9 mouse cellular contexts compared by ENCODE assay signal in the genomic region with DNA sequence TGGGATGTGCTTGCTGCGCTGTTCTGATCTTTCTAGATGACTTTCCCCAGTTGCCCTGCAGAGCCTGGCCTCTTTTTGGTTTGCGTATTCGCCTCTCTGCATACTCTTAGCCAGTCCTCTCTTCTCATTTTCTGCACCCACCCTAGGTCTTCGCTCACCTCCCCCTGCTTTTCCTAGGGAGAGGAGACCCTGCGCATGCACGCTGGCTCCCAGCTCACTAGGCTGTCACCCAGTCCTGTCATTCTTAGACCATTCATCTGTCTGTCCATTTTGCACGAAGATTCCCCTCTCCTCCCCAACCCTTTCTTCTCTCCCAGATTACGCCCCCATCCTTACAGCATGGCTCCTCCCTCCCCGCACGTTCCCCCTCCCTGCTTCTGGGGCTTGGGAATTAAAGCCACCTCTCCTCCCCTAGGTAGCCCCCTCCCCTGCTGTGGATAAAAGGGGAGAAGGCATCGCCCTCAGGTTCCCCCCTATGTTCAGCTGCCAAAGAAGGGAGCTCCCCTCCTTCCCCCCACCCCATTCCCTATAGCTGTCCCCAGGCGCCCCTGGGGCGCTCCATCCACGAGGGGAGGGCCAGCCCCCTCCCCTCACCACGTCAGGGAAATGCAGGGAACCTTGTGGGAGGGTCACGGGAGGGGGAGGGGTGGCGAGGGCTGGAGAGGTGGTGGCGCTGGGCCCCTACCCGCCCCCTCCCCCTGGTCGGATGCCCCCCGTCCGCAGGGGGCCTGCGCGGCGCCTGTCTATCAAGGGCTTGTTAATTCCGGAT. TPM values are rescaled to one million over a fixed set of nuclear protein-coding genes. Genes with fewer than 3 reads are reported as not detected.
DNase-seq lines count a peak whose midpoint lies in the region; ATAC-seq lines count a peak whose summit lies in the region.
"Had no signal": no experiment of that assay in that cellular context is flagged by ENCODE, and none has a peak within 500 bp of the region (broad histone marks: within the 10 kb centered on the region; RNA-seq: fewer than 3 reads in every experiment).

No protein-coding gene starts in this region.

- H3K36me3 ChIP-seq in hindbrain, embryonic 11.5 days (ENCODE audit: control insufficient read depth, insufficient read depth, low read length): no peaks in the 10 kb centered on the region
- H3K36me3 ChIP-seq in midbrain, embryonic 15.5 days (replicated peaks): peaks cover 4% of the 10 kb centered on the region; the same call in 1 of the 2 replicates

- no peak for DNase-seq in frontal cortex, postnatal 25 days (ENCODE audit: low spot score in 2 of 2)
- DNase-seq in right cerebral cortex, postnatal 10 days (ENCODE audit: low spot score in 2 of 2): peak; percentile 69 to 74
- no peak for DNase-seq in right cerebral cortex, adult 18-20 months
- peak; percentile 73 for DNase-seq in hindbrain, embryonic 11.5 days (ENCODE audit: low spot score)
- DNase-seq in frontal cortex, postnatal 14 days (ENCODE audit: low spot score in 2 of 2): no peak
- no peak for DNase-seq in ovary, postnatal 10 days (ENCODE audit: low spot score)

- peak overlapping the region; percentile 43 for H3K4me3 ChIP-seq in hindbrain, embryonic 11.5 days (ENCODE audit: low read depth, low read length)
- H3K4me3 ChIP-seq in midbrain, embryonic 15.5 days: peak overlapping the region; percentile 52

- H3K27me3 ChIP-seq in hindbrain, embryonic 11.5 days (ENCODE audit: control insufficient read depth, insufficient read depth, low read length): peaks cover 47% of the 10 kb centered on the region
- H3K27me3 ChIP-seq in midbrain, embryonic 15.5 days (replicated peaks): peaks cover 17% of the 10 kb centered on the region

- H3K27ac ChIP-seq in hindbrain, embryonic 11.5 days (ENCODE audit: low read depth, low read length): peak overlapping the region; percentile 77
- H3K27ac ChIP-seq in midbrain, embryonic 15.5 days: peak overlapping the region; percentile 95

- H3K4me2 ChIP-seq in hindbrain, embryonic 11.5 days (replicated peaks; ENCODE audit: low read depth, low read length): peak overlapping the region; percentile 87
- H3K4me2 ChIP-seq in midbrain, embryonic 15.5 days: peak overlapping the region; percentile 97

- H3K9me3 ChIP-seq in hindbrain, embryonic 11.5 days (ENCODE audit: control insufficient read depth, low read length): no peaks in the 10 kb centered on the region
- no peaks in the 10 kb centered on the region for H3K9me3 ChIP-seq in midbrain, embryonic 15.5 days

- peak overlapping the region; percentile 13; the same call in 1 of the 2 replicates for H3K9ac ChIP-seq in hindbrain, embryonic 11.5 days (ENCODE audit: low read depth, low read length)
- H3K9ac ChIP-seq in midbrain, embryonic 15.5 days: peak overlapping the region; percentile 57

- peak; percentile 2; the same call in 1 of the 2 replicates for ATAC-seq in frontal cortex, adult (ENCODE audit: low TSS enrichment)
- ATAC-seq in hindbrain, embryonic 11.5 days (ENCODE audit: low FRiP score): peak; percentile 46
- ATAC-seq in midbrain, embryonic 15.5 days (replicated peaks): peak; percentile 18

- H3K4me1 ChIP-seq in hindbrain, embryonic 11.5 days (replicated peaks; ENCODE audit: control insufficient read depth, insufficient read depth, low read length): peaks cover 18% of the 10 kb centered on the region
- peaks cover 37% of the 10 kb centered on the region for H3K4me1 ChIP-seq in midbrain, embryonic 15.5 days

- 3% methylated on average over 21 of the region's 26 CpGs for WGBS in hindbrain, embryonic 11.5 days
- 5% methylated on average over 16 of the region's 26 CpGs for WGBS in midbrain, embryonic 15.5 days

RNA-seq across cellular contexts. Expression of gene Syt3, which starts 24.8 kb away (rescaled TPM):
- polyA plus RNA-seq in hindbrain, embryonic 11.5 days (2014; fragmentation: Nextera tagmentation; extraction: Ambion mirVana): 2.4 and 3.5 TPM in 2 replicates
- polyA plus RNA-seq in midbrain, embryonic 15.5 days (2015; fragmentation: Nextera tagmentation; extraction: Ambion mirVana): 56.3 and 57.2 TPM in 2 replicates
- polyA plus RNA-seq: C2C12 had no signal

RNA-seq across cellular contexts. Expression of gene 1700008O03Rik, which starts 26.6 kb away (rescaled TPM):
- polyA plus RNA-seq in hindbrain, embryonic 11.5 days (2014; fragmentation: Nextera tagmentation; extraction: Ambion mirVana): 1.3 and 1.4 TPM in 2 replicates
- polyA plus RNA-seq in midbrain, embryonic 15.5 days (2015; fragmentation: Nextera tagmentation; extraction: Ambion mirVana): 2.1 and 2.6 TPM in 2 replicates

RNA-seq across cellular contexts. Expression of gene Shank1, which starts 49.0 kb away (rescaled TPM):
- polyA plus RNA-seq in hindbrain, embryonic 11.5 days (2014; fragmentation: Nextera tagmentation; extraction: Ambion mirVana): 5.1 and 6.9 TPM in 2 replicates
- polyA plus RNA-seq in midbrain, embryonic 15.5 days (2015; fragmentation: Nextera tagmentation; extraction: Ambion mirVana): 39.8 and 46.5 TPM in 2 replicates

RNA-seq across cellular contexts. Expression of gene Clec11a, which starts 52.4 kb away (rescaled TPM):
- 2.7 TPM in 2 replicates for polyA plus RNA-seq in hindbrain, embryonic 11.5 days (2014; fragmentation: Nextera tagmentation; extraction: Ambion mirVana)
- 3.6 and 3.9 TPM in 2 replicates for polyA plus RNA-seq in midbrain, embryonic 15.5 days (2015; fragmentation: Nextera tagmentation; extraction: Ambion mirVana)

Comparison
In these comparisons a context has a peak if more than half of its experiments do, and no peak if none do; other contexts are left out.
1. DNase-seq: peak in right cerebral cortex, postnatal 10 days (2 of 2) and hindbrain, embryonic 11.5 days (single experiment); none in frontal cortex, postnatal 25 days (0 of 2), right cerebral cortex, adult 18-20 months (single experiment), frontal cortex, postnatal 14 days (0 of 2) and ovary, postnatal 10 days (single experiment).
2. RNA of gene Syt3, which starts 24.8 kb away (polyA plus RNA-seq): 56.3 to 57.2 TPM in midbrain, embryonic 15.5 days; 2.4 to 3.5 TPM in hindbrain, embryonic 11.5 days; every median in the first group is over 10 times any median in the second.
3. Peak in every context shown above with its lines, with median percentiles within 50 percentile points of each other: ATAC-seq.